Mouse (Mus musculus) NIH3T3 (cell line): ENCODE results near the gene Slit3.

Experiments
- DNase-seq: peaks from one replicate; pipeline ENCODE4 v3.0.0-alpha.2; 2012; ENCODE audit warnings: low read depth

The Slit3 gene

DNA sequence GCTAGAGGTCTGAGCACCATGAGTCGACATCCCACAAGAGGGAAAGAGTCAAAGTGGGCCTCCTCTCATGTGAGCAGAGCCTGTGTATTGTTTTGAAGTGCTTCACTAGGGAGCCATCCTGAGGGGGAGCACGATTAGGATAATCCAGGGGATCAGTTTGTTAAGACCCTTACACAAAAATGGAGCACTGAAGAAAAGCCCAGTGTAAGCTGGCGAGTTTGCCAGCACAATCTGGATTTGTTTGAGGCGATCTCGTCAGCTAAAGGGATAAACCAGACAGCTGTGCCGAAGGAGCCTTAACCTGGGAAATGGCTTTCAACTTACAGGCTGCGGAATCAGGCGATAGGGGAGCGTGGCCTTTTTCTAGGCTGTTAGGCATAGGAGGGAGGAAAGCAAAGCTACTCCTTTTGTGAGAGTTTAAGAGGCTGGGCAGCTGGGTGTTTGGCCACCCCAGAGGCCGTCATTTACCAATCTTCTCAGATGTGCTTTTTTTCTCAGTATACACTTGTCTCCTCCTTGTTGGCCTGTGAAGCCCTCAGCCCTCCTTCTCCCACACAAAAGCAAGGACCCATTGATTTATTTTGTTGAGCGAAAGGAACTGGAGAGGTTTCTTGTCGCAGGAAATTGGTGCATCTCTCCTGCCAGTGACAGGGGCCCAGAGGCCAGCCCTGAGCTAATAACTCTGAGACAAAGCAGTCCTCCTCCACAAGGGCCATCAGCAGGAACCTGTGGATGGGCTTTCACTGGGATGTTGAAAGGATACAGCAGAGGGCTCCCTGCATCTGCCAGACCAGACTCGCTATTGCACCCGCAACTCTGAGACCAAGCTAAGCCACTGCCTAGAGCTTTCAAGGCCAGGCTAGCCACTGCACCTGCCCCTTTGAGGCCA is 472.4 kb downstream of the Slit3 start:
- DNase-seq, result no peak

GRCm38 (mm10) chr11:35596064-35596463 is 475.0 kb downstream of the Slit3 start:
- no peak for DNase-seq

GRCm38 (mm10) chr11:35597882-35598281 is 476.9 kb downstream of the Slit3 start:
- no peak for DNase-seq

GRCm38 (mm10) chr11:35598732-35599131 is 477.7 kb downstream of the Slit3 start:
- DNase-seq, result no peak

GRCm38 (mm10) chr11:35601652-35602240 is 480.7 kb downstream of the Slit3 start:
- DNase-seq, result no peak

DNA sequence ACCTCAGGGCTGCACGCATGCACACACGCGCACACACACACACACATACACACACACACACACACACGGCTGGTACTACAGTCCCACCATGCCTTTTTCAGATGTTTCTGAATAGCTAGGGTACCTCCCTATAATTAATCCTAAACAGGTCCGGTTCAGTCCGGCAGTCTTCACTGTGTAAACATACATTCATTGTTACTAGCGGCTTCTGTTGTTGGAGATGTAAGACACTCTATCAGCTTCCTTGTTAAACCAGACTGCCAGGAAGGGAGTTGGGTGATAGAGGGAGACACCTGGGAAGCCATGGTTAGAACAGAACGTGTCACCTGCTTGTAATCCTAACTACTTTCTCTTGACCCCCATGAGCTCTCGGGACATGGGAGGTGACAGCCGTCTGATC is 481.6 kb downstream of the Slit3 start:
- DNase-seq, result no peak

DNA sequence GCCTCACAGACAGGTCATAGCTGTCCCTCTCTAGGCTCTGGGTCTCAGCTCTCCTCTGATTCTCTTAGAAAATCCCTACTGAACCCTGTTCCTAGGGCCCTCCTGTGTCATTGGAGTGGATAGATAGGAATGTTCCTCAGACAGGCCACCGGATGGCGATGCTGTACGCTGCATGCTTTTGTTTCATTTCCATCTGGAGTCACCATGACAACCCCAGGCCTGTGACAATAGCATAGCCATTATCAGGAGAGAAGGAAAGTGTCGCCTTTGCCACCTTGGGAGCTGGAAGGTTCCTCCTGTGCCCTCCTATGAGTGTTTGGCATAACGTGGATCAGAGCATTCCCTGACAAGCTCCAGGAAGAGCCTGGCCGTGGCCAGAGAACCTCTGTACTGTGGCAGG is 482.9 kb downstream of the Slit3 start:
- no peak for DNase-seq

DNA sequence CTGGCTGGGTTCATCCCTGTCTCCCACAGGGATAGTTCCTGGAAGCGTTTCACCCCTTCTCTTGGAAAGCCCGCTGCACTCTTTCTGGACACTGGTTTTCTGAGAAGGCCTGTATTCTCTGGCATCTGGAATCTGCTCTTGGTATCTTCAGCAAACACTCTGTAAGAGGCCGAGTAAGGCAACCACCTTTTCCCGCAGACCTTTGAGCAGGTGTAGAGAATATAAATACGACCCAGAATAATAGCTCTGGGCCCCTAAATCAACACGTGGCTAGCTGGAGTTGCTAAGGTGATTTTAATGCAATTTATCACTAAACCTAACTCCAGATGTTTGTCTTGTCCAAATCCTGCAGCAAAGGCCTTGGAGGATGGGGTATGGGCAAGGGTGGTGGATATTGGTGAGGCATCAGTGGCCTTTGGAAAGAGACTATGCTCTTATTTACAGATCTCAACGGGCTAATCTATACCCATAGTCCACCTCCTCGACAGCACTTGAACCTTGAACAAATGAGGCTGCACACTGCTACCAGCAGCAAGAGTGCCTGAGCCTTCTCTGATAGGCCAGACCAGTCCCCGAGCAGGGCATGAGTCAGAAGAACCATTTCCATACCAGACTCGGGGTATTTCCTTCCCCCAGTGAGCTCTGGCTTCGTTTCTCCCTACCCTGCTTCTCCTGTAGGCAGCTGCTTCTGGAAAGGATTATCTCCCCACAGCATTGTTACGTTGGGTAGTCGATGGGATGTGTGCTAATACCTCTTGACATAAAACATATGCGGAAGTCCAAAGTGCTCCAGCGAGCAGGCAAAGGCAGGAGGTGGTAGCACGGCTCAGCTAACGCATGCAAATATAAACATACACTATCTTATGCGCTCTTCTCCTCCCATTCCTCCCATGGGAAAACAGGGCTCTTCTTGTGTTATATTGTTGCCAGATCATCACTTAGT is 484.1 kb downstream of the Slit3 start:
- DNase-seq, result peak; percentile 14

GRCm38 (mm10) chr11:35607191-35607590 is 486.2 kb downstream of the Slit3 start:
- no peak for DNase-seq

DNA sequence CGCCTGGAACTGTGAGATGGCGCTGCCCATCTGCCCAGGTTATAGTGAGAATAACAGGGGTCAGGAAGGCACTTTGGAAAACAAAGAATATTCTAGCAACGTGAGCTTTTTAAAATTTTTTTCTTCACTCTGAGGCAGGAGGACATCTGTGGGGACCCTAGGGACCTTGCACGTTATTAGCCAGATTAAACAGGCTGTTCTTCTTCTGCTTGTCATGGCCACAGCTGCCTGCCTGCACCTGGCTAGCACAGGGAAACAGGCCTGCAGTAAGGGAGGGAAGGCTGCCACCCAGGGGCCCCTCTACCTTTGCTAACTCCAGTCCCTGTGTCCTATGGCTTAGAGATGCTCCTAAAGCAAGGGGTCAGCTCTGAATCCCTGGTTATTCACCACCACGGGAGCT is 487.8 kb downstream of the Slit3 start:
- DNase-seq, result no peak

DNA sequence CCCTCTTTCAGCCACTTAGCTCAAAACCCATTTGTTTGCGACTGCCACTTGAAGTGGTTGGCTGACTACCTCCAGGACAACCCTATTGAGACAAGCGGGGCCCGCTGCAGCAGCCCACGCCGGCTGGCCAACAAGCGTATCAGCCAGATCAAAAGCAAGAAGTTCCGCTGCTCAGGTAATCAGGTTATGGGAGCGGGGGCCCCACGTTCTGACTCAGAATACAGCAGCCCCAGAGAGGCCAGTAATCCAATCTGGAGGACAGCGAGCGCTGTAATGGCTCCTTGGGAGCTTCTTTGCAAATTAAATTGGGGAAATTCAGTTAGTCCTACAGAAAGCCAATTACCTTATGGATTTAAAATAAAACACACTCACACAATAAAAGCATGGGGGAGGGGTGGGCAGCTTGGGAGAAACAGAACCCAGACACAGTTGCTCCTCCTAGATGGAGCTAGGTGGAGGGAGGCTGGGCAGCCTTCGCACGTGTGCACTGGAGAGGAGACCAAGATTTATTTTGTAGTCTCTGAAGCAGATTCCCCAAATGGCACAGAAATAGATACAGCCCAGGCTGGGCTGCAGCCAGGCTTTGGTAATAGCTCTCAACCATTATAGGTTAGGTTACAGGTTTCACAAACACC is 491.4 kb downstream of the Slit3 start:
- no peak for DNase-seq

DNA sequence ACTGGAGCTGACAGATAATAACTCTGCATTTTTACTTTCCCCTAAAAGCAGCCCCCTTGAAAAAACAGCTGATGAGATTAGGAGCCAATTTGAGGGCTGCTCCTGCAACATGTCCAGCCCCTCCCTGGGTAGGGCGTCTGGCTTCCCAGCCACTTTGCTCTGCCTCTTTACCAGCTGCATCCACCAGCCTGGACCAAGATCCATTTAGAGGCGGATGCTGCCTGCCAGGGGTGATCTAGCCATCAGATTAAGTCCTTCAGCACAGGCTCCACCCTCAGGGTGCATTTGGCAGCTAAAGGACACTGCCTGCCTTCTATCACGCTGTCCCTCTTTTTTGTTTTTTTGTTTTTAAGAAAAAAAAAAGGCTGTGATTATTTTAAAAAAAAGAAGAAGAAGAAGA is 493.5 kb downstream of the Slit3 start:
- DNase-seq, result no peak

- no peak for DNase-seq
These were observed 498.4 kb downstream of the Slit3 start for GRCm38 (mm10) chr11:35619421-35619820.

DNA sequence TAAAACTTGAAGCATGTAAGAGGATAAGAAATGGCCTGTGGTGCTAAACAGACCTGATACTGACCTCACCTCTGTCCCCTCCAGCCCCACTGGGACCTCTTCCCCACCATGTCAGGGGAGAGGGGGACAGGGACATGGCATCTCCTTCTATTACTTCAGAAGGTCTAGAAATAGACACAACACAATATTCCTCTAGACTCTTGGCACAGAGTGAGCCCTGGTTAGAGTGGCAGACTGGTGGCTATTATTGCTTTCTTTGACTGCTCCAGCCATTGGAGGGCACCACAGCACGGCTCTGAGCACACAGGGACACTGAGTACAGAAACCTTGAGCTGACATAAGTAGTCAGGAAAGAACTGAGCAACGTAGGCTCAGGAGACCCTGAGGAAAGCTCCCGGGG is 501.7 kb downstream of the Slit3 start:
- no peak for DNase-seq

DNA sequence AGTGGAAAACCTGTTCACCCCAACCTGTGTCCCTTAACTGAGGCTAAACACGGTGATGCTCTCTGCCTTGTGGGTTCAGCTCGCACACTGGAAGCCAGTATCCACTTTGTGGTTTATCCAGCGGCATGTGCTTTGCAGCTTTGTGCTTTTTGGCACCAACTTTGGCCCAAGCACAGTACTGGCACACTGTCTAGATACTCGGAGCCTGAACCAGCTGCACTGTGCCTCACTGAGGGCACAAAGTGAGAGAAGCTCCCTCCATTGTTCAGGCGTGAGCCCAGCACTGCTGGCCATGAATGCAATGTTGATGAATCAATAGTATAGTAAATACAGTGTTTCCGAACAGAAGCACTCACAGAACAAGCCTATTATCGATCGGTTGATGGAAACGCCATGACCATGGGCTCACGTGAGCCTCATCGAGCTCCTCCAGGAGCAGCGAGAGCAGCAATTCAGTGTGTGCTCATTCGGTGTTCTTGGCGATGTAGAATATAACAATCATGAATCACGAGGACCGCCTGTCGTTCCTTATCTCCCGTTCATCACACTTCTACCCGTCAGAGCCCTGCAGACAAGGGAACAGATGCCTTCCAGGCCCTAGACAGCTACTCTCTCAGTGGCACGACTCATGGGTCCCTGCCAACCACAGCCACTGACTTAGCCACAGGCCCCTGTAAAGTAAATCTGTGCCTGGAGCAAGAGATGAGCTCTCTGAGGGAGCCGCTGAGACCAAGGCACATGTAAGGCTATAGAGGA is 503.7 kb downstream of the Slit3 start:
- DNase-seq, result no peak

DNA sequence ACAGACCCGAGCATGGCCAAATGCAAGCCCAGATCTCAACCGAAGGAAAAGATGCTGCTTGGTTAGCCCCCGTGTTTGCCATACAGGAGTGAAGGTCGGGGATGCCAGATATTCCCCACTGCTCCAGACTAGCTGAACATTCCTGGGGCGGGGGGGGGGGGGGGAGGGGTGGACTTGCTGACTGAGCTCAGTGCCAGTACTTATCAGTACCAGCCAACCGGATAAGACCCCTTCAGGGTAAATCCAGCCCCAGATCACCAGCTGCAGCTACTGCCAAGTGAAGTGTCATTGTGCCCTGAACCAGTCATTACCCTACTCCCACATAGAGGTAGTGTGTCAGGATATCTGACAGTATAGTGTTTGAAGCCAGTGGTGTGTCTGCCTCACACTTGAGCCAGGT is 504.6 kb downstream of the Slit3 start:
- DNase-seq, result no peak

- peak; percentile 20 for DNase-seq
These were observed 505.3 kb downstream of the Slit3 start for GRCm38 (mm10) chr11:35626161-35626885.

DNA sequence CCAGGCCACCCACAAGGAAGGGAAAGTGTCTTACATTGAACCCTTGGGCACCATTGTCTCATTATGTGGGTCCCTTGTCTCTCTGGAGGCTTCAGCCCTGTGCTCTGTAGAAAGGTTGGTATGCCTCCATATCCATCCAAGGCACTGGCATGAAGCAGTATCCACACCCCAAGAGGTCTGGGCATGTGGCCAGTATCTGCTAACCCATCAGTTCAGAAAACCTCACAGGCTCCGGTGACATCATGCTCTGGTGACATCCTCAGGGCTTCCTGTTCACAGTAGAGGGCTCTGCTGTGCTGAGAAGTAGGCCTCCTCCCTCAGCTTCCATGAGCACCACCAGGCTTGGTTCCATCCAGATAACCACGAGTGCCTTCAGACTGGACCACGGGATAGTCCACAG is 506.8 kb downstream of the Slit3 start:
- peak; percentile 65 for DNase-seq

- DNase-seq, result no peak
These were observed 511.2 kb downstream of the Slit3 start for GRCm38 (mm10) chr11:35632262-35632661.

GRCm38 (mm10) chr11:35637102-35637501 is 516.1 kb downstream of the Slit3 start:
- no peak for DNase-seq
